Mouse (Mus musculus) CH12.LX (cell line): Measurements from ENCODE around the gene Rnf25. TPM values are rescaled to one million over a fixed set of nuclear protein-coding genes. Genes with fewer than 3 reads are reported as not detected.
A peak's percentile ranks its signal among the peaks of the same experiment; 100 is the strongest.

Source experiments
- DNase-seq: peaks from one replicate; pipeline ENCODE4 v3.0.0-alpha.2; 2013; ENCODE audit errors: extremely low read depth
- H3K27ac ChIP-seq: 2 replicates; pipeline ENCODE4 v1.5.1; 2012; ENCODE audit warnings: low read depth, mild to moderate bottlenecking, control low read depth, moderate library complexity; ENCODE audit not compliant: insufficient read depth
- H3K27me3 ChIP-seq: replicated peaks from 2 replicates; pipeline ENCODE3; 2012; ENCODE audit warnings: inconsistent platforms
- H3K36me3 ChIP-seq, 2 experiments: replicated peaks in 1 of 2; 2 replicates each; pipeline versions ENCODE3 to v1.6.1; 2012; ENCODE audit warnings: inconsistent platforms in 1 of 2, low read length in 1 of 2, mild to moderate bottlenecking in 1 of 2, mixed read lengths in 1 of 2, moderate library complexity in 1 of 2; ENCODE audit not compliant: control insufficient read depth in 1 of 2, insufficient read depth in 1 of 2
- H3K4me1 ChIP-seq, 2 experiments: 2 replicates each; pipeline ENCODE4 v1.6.1; 2012; ENCODE audit warnings: inconsistent platforms in 1 of 2, moderate library complexity in 1 of 2; ENCODE audit not compliant: insufficient read depth in 2 of 2, control insufficient read depth in 1 of 2
- H3K4me2 ChIP-seq: 2 replicates; pipeline ENCODE4 v1.6.1; 2012; ENCODE audit warnings: low read depth, mild to moderate bottlenecking, control low read depth; ENCODE audit not compliant: poor library complexity, insufficient read depth, severe bottlenecking
- H3K4me3 ChIP-seq, 3 experiments: fragments of 150-350 bp in 1 of 3; sonication (generic) in 1 of 3; replicated peaks in 1 of 3; 2 replicates each; pipeline versions ENCODE3 to v1.5.1; 2011 to 2012; ENCODE audit warnings: low read depth in 2 of 3, low read length in 2 of 3, mild to moderate bottlenecking in 2 of 3, moderate library complexity in 2 of 3, control low read depth in 1 of 3, improper control_type of control experiment in 1 of 3, inconsistent platforms in 1 of 3, mixed read lengths in 1 of 3; ENCODE audit not compliant: poor library complexity in 1 of 3
- H3K79me2 ChIP-seq: replicated peaks from 2 replicates; pipeline ENCODE4 v1.6.1; 2012; ENCODE audit warnings: mild to moderate bottlenecking, moderate library complexity; ENCODE audit not compliant: control insufficient read depth, poor library complexity, insufficient read depth, severe bottlenecking; ENCODE audit errors: extremely low read depth
- H3K9ac ChIP-seq: 2 replicates; pipeline ENCODE4 v1.6.1; 2012; ENCODE audit warnings: low read depth, mild to moderate bottlenecking, control low read depth, moderate library complexity; ENCODE audit not compliant: insufficient read depth
- H3K9me3 ChIP-seq: replicated peaks from 2 replicates; pipeline ENCODE3; 2012; ENCODE audit warnings: low read length, inconsistent platforms, mixed read lengths
- BHLHE40 ChIP-seq: IDR thresholded peaks from 2 replicates; pipeline ENCODE4 v1.6.1; 2011; ENCODE audit warnings: mild to moderate bottlenecking, low read depth, low read length, improper control_type of control experiment
- CHD1 ChIP-seq: IDR thresholded peaks from 2 replicates; pipeline ENCODE4 v1.6.1; 2012; ENCODE audit warnings: low read depth, low read length, improper control_type of control experiment, inconsistent platforms
- CTCF ChIP-seq, 2 experiments: IDR thresholded peaks in 1 of 2; conservative IDR thresholded peaks in 1 of 2; 2 replicates each; pipeline ENCODE4 v1.5.1; 2011 to 2012; ENCODE audit warnings: low read depth in 2 of 2, low read length in 2 of 2, improper control_type of control experiment in 1 of 2, inconsistent platforms in 1 of 2, mild to moderate bottlenecking in 1 of 2, moderate library complexity in 1 of 2
- E2F4 ChIP-seq: IDR thresholded peaks from 2 replicates; pipeline ENCODE4 v1.6.1; 2011; ENCODE audit warnings: low read depth, low read length, improper control_type of control experiment; ENCODE audit not compliant: insufficient replicate concordance
- MAX ChIP-seq: IDR thresholded peaks from 2 replicates; pipeline ENCODE4 v1.6.1; 2011; ENCODE audit warnings: low read length, improper control_type of control experiment
- MAZ ChIP-seq: IDR thresholded peaks from 2 replicates; pipeline ENCODE4 v1.6.1; 2012; ENCODE audit warnings: low read depth, mild to moderate bottlenecking, inconsistent platforms, low read length, improper control_type of control experiment, moderate library complexity
- MXI1 ChIP-seq: IDR thresholded peaks from 2 replicates; pipeline ENCODE4 v1.6.1; 2011; ENCODE audit warnings: mild to moderate bottlenecking, low read depth, low read length, improper control_type of control experiment
- MYC ChIP-seq: IDR thresholded peaks from 2 replicates; pipeline ENCODE4 v1.6.1; 2011; ENCODE audit warnings: low read depth, mild to moderate bottlenecking, improper control_type of control experiment, low read length
- POLR2A ChIP-seq: IDR thresholded peaks from 2 replicates; pipeline ENCODE4 v1.6.1; 2011; ENCODE audit warnings: low read depth, mild to moderate bottlenecking, improper control_type of control experiment, low read length
- POLR2AphosphoS2 ChIP-seq: IDR thresholded peaks from 2 replicates; pipeline ENCODE4 v1.6.1; 2011; ENCODE audit warnings: low read depth, low read length, improper control_type of control experiment
- RAD21 ChIP-seq: IDR thresholded peaks from 2 replicates; pipeline ENCODE4 v1.6.1; 2011; ENCODE audit warnings: low read depth, mild to moderate bottlenecking, low read length, improper control_type of control experiment, moderate library complexity
- SIN3A ChIP-seq: IDR thresholded peaks from 2 replicates; pipeline ENCODE4 v1.6.1; 2012; ENCODE audit warnings: low read length, improper control_type of control experiment, inconsistent platforms
- SMC3 ChIP-seq: IDR thresholded peaks from 2 replicates; pipeline ENCODE4 v1.6.1; 2011; ENCODE audit warnings: low read depth, low read length, improper control_type of control experiment
- USF1 ChIP-seq: IDR thresholded peaks from 2 replicates; pipeline ENCODE4 v1.6.1; 2014; ENCODE audit warnings: low read depth, mild to moderate bottlenecking, inconsistent platforms, low read length, improper control_type of control experiment
- USF2 ChIP-seq: conservative IDR thresholded peaks from 2 replicates; pipeline ENCODE4 v1.6.1; 2011; ENCODE audit warnings: low read depth, low read length, improper control_type of control experiment
- ZC3H11A ChIP-seq: IDR thresholded peaks from 2 replicates; pipeline ENCODE4 v1.6.1; 2012; ENCODE audit warnings: low read depth, mild to moderate bottlenecking, inconsistent platforms, low read length, improper control_type of control experiment
- ZMIZ1 ChIP-seq: IDR thresholded peaks from 2 replicates; pipeline ENCODE4 v1.6.1; 2012; ENCODE audit warnings: low read depth, mild to moderate bottlenecking, inconsistent platforms, low read length, improper control_type of control experiment
- ZNF384 ChIP-seq: IDR thresholded peaks from 2 replicates; pipeline ENCODE4 v1.6.1; 2012; ENCODE audit warnings: low read depth, low read length, improper control_type of control experiment, inconsistent platforms
- dilution Hi-C: fragments of 300-500 bp; cut with MboI; formaldehyde crosslinking; loops from 2 replicates; pipeline ENCODE4 v1.14.3; 2020; ENCODE audit warnings: low sequenced_read_pairs; ENCODE audit not compliant: extremely low pct_unique_long_range_greater_than_20kb, extremely low pct_ligation_motif_present
- in situ Hi-C: fragments of 300-500 bp; cut with MboI; formaldehyde crosslinking; loops from 3 replicates; pipeline ENCODE4 v1.14.3; 2019; ENCODE audit warnings: low sequenced_read_pairs, low pct_ligation_motif_present, low pct_unique_long_range_greater_than_20kb, mixed read lengths
- polyA plus RNA-seq: library from polyadenylated mRNA; unstranded; fragments of >175 nt; gene quantifications from 2 replicates; pipeline ENCODE4 v1.2.1, GENCODE M21; 2012; ENCODE audit warnings: low read depth; ENCODE audit not compliant: insufficient read length
- total RNA-seq, 2 experiments: library from RNA; depleted of rRNA; stranded (reverse); fragments of 300-350 nt in 1 of 2; fragments of >200 nt in 1 of 2; gene quantifications; 2 replicates each; pipeline ENCODE4 v1.2.3; 2012 to 2014

The Rnf25 gene
- total and polyA plus RNA-seq, 3 experiments, result 32.1 to 48.2 (median 47.8) TPM

- no peak overlapping the region for H3K4me2 ChIP-seq
- no peak for TF ChIP-seq USF1
- TF ChIP-seq SIN3A, result no peak
- no peak for TF ChIP-seq E2F4
- no peak for TF ChIP-seq ZMIZ1
- no peak for TF ChIP-seq MXI1
- peak; percentile 60 for TF ChIP-seq SMC3
- TF ChIP-seq RAD21, result peak; percentile 71
- no peak for TF ChIP-seq MAZ
- TF ChIP-seq CHD1, result no peak
- no peak for TF ChIP-seq POLR2A
- TF ChIP-seq BHLHE40, result no peak
- TF ChIP-seq POLR2AphosphoS2, result no peak
- peak in 1 of 2 experiments; percentile 73; a peak in 2 of 4 replicates for TF ChIP-seq CTCF (conservative IDR thresholded peaks at IDR 0.05 in 1 of 2, IDR thresholded peaks at IDR 0.05 in 1 of 2; ENCODE audit: low read depth in 2 of 2, low read length in 2 of 2)
- no peak for TF ChIP-seq MYC
- no peak for TF ChIP-seq USF2
- TF ChIP-seq ZC3H11A, result no peak
- TF ChIP-seq MAX, result no peak
- TF ChIP-seq, all 38 proteins: peak for 3
- Histone ChIP-seq H3K4me1 (no peaks in the 10 kb centered on the region), H3K4me3 (no peak overlapping the region), H3K36me3 (no peaks in the 10 kb centered on the region), H3K9me3 (no peaks in the 10 kb centered on the region), H3K79me2 (no peaks in the 10 kb centered on the region), H3K9ac (no peak overlapping the region), H3K27ac (no peak overlapping the region), H3K27me3 (peaks cover 2% of the 10 kb centered on the region)
- DNase-seq, result peak; percentile 21
- in situ Hi-C loops (loop anchor here (10.0 kb wide), 1 partner anchor 111 kb away; no protein-coding TSS in a partner anchor), dilution Hi-C loops (no loop called here)
Observed at GRCm38 (mm10) chr1:74643926-74644325, 42.7 kb upstream of the Rnf25 start.

- no peak for DNase-seq
- H3K4me1 ChIP-seq, result no peaks in the 10 kb centered on the region
- peaks cover 2% of the 10 kb centered on the region for H3K27me3 ChIP-seq
- dilution Hi-C loops, result no loop called here
- no peak for TF ChIP-seq ZNF384
- H3K9ac ChIP-seq, result no peak overlapping the region
- H3K4me2 ChIP-seq, result no peak overlapping the region
- H3K9me3 ChIP-seq, result no peaks in the 10 kb centered on the region
- no peaks in the 10 kb centered on the region for H3K36me3 ChIP-seq
- no peak overlapping the region for H3K27ac ChIP-seq
- H3K79me2 ChIP-seq, result no peaks in the 10 kb centered on the region
- H3K4me3 ChIP-seq, result no peak overlapping the region
- in situ Hi-C loops, result loop anchor here (10.0 kb wide), 1 partner anchor 111 kb away; no protein-coding TSS in a partner anchor
Observed at GRCm38 (mm10) chr1:74643524-74643923, 42.3 kb upstream of the Rnf25 start.
